Mouse (Mus musculus) mammary gland, adult 2 months (tissue): ENCODE results near the gene Abcb8. TPM values are rescaled to one million over a fixed set of nuclear protein-coding genes. Genes with fewer than 3 reads are reported as not detected.

Experiments used
- polyA plus RNA-seq: library from polyadenylated mRNA; depleted of rRNA; stranded (reverse); fragments of >200 nt; gene quantifications from 2 replicates; pipeline ENCODE4 v1.2.3, GENCODE M21; 2012; ENCODE audit warnings: low replicate concordance; rRNA removed

Abcb8 gene
- polyA plus RNA-seq: 97.8 and 104 TPM in 2 replicates

DNA sequence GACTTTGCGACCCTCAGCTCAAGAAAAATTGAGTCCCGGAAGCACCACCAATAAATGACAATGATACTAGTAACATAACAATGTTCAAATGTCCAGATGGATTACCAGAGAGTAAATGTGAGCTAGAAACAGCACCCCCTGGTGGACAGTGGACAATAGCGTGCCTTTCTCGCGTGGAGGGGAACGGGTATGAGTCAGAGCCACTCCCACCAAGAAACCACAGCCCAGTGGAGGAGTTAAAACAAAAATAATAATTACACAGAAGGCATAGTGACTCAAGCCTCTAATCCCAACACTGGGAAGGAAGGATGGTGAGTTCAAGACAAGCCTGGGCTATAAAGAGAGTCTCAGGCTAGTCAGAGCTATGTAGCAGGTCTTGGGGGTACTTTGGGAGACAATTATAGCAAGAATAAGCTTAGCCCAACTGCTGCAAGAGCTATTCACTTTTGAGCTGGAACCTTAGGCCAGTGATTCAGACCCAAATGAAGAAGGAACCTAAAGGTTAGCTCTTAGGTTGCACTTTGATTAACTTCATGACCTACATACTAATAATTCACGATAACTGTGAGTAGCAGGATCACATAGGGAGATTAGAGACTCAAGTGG lies at the start of gene Abcb8:
TSS of gene Abcb8 (plus strand) at position 272 of the 606 bp plus-strand sequence.

DNA sequence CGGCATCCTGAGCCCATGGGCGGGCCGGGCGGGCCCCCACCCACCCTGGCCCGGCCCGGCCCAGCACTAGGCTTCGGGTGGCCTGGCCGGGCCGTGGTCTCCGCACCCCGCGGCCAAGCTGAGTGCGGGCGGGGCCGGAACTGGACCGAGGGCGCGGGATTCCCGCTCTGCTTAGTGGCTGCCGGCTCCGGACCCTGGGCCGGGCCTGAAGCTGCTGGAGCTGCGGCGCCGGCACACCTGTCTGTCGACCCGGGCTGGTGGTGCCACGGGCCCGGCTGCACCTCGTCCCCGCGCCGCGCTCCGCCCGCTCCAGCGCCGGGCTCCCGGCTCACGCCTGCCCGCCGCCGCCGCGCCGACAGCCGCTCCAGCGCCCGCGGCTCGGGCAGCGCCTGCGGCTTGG lies 42.2 kb upstream of the Abcb8 start, which contains the start of gene Kcnh2:
TSS of gene Kcnh2 (minus strand) at position 327 of the 400 bp plus-strand sequence.

DNA sequence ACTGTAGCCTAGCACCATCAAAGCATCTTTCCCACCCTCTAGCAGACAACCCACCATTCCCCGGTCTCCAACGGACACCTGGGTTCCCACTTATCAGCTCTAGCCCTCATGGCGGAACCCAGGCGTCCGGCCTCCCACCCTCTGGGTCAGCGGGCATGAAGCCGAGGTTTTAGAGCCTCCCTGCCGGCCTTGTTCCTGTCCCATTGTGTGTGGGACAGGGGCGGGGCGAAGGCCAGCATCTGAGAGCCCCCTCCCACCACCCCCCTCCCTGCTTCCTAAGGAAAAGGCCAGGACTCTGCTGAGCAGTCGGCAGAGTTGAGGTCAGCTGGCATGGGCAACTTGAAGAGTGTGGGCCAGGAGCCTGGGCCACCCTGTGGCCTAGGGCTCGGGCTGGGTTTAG lies 29.0 kb upstream of the Abcb8 start, which contains the start of gene Nos3:
TSS of gene Nos3 (plus strand) at position 303 of the 400 bp plus-strand sequence.

DNA sequence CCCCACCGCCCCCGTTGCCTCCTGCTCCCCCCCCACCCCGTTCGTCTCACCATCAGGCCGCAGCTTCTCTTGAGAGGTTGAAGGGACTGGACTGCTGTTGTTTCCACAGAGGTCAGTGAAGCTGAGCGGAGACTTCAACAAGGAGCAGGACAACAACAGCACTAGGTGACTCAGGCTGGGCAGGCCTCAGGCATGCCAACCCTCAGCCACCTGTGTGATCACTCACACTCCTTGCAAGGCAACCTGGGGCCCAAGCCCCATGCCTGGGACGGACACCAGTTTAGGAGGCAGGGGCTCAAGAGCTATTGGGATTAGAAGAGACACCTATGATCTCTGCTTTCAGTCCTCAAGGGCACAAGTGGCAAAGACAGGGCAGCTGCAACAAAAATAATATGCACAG lies 1.6 kb upstream of the Abcb8 start, which contains the start of gene Atg9b:
TSS of gene Atg9b (minus strand) at position 280 of the 400 bp plus-strand sequence.

DNA sequence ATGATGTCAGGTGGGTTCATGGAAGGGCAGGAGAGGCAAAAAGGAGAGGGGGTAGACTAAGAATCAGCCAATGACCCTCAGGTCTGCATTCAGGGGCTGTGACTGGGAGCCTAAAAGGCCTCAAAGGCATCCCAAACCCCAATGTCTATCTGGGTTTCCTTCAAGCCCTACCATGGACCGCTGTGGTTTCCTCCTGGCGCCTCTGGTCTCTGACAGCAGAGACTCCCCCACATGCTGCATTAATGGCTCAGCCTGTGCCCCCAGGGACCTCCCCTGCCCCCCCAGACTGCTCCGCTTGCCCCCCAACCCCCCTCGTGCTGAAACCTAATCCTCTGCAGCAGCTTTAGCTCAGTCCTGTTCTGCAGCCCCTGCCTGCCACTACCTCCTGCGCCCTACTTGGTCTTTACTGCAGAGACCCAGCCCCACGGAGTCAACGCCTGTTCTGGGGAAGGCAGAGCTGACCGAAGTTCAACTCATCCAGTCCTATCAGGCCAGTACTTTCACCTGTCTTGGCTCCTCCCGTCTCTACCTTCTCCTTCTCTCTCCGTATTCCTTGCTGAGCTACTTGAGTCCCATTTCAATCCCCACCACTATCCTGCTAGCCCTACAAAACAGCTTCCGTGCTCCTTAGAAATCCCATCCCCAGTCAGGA lies 19.7 kb downstream of the Abcb8 start, which contains the start of gene Asic3:
TSS of gene Asic3 (plus strand) at position 351 of the 652 bp plus-strand sequence.

DNA sequence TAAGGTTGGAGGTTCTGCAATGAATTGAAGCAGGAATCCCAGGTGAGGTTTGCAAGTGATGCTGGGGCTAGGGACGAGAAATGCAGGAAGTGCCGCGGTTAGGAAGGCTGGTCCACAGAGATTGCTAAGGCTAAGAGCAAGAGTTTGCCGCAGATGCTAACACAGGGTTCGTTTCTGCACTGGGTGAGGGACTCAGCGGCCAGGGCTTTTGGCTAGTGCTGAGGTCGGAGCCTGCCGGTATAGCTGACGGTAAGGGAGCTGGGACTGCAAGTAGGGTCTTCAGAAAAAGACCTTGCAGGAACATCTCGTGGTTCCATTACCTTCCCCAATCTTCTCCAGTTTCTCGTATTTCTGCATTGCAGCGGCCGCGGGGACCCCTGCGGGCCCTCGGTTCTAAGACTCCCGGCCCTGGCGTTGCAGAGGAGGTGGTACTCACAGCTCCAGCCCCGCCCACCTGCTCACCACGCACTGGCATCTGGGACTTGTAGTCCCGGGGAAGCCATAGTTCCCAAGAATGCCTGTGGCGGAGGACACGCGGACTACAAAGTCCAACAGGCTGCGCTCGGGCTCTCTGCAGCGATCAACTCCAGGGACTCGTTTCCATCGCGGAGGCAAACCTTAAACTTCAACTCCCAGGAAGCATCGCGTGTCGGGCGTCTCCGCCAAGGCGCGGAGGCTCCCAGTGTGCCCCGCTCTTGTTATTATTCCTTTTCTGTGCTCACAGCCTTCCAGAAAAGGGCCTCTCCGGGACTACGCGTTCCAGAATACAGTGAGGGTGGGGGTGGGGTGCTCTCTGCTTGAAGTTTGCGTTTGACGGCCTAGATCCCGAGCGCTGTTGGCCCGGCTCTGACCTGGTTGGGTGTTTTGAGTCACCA lies 29.9 kb downstream of the Abcb8 start, which contains the start of the genes Cdk5 and Slc4a2:
TSS of gene Cdk5 (minus strand) at position 402 of the 875 bp plus-strand sequence.
TSS of gene Slc4a2 (plus strand) at position 709 of the 875 bp plus-strand sequence.

DNA sequence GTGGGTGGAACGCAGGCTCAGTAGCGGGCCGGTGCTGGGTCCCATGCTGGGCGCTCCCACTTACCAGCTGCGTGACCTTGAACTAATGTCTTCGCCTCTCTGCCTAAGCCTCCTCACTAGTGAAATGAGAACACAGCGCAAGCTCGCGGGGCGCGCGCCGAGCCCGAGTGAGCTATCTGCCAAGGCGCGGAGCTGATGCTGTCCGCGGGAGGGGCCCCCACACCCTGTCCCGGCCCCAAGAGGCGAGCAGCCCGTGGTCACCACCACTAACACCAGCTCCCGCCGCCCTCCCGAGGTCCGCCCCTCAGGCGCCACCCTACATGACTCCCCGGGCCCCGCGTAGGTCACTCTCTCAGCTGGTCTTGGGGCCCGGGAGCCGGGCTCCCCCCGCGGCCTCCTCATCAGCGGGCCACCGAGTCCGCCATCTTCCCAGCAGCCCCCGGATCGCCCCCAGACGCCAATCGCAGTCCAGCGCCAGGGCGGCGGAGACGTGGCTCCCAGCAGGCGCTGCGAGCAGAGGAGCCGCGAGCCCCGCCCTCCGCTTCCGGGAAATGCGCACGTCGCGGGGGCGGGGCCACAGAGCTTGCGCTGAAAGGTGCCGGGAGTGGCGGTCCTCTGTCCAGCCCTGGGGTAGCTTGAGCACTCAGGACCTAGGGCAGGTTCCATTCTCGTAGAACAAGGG lies 51.4 kb downstream of the Abcb8 start, which contains the start of gene Fastk:
TSS of gene Fastk (minus strand) at position 542 of the 682 bp plus-strand sequence.

DNA sequence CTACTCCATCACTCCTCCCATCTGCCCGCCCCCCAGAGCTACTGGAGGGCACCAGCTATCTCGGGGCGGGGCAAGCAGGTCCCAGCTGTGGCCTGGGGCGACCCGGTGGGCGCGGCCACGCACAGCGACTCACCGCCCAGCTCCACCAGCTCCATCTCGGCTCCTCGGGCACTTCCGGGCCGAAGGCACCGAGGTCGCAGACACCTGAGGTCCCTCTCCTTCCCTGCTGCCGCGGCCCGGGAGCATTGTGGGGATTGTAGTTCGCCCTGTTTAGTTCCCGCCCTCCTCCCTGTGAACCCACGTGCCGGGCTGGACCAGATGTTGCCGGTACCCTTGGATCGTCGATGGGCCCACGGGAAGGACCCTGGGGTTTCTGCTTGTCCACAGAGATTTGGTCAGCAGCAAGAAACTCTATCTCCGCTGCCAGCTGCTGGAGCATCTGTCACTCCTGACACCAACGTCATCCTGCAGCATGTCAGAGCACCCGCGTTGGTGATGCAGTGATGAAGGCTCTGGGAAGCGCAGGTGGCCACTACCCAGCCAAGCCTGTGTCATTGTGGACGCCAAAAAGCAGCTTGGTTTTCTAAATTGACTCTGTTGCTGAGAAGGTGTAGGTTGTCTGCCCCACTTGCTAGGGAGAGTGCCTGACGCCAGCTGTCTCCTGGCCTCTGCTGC lies 54.3 kb downstream of the Abcb8 start, which contains the start of gene Tmub1:
TSS of gene Tmub1 (minus strand) at position 231 of the 675 bp plus-strand sequence.

DNA sequence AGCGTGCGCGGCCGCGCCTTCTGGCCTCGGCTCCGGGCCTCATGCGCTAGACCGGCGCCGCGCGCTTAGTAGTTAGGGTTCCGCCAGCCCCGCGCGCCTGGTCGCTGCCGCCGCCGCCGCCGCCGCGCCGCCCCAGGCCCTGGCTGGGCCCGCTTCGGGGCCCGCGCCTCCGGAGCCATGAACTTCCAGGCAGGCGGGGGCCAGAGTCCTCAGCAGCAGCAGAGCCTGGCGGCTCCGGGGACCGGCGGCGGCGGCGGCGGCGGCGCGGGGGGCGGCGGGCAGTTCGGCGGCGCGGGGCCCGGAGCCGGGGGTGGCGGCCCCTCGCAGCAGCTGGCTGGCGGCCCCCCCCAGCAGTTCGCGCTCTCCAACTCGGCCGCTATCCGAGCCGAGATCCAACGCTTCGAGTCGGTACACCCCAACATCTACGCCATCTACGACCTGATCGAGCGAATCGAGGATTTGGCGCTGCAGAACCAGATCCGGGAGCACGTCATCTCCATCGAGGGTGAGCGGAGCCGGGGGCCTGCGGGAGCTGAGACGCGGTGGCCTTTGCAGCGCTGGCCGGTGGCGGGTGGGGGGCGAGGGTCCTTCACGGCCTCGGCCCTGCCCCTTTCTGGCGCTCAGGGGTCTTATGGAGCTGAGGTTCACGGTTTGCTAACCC lies 58.7 kb downstream of the Abcb8 start, which contains the start of gene Agap3:
TSS of gene Agap3 (plus strand) at position 148 of the 661 bp plus-strand sequence.

Other genes starting within 250 kb of the Abcb8 start
- gene Nupl2, start 228.7 kb upstream of the Abcb8 start, polyA plus RNA-seq: 6.7 and 7.6 TPM in 2 replicates
- 13.7 and 24.4 TPM in 2 replicates for gene Kcnh2, start 42.1 kb upstream of the Abcb8 start, polyA plus RNA-seq
- gene Nos3, start 28.9 kb upstream of the Abcb8 start, polyA plus RNA-seq: 38.7 and 58.4 TPM in 2 replicates
- 7.8 and 12.0 TPM in 2 replicates for gene Atg9b, start 1.5 kb upstream of the Abcb8 start, polyA plus RNA-seq
- gene Asic3, start 19.7 kb downstream of the Abcb8 start, polyA plus RNA-seq: 0.95 and 1.1 TPM in 2 replicates
- gene Cdk5, start 29.9 kb downstream of the Abcb8 start, polyA plus RNA-seq: 59.6 and 90.1 TPM in 2 replicates
- 62.3 and 66.7 TPM in 2 replicates for gene Slc4a2, start 30.2 kb downstream of the Abcb8 start, polyA plus RNA-seq
- 372 and 415 TPM in 2 replicates for gene Fastk, start 51.6 kb downstream of the Abcb8 start, polyA plus RNA-seq
- 57.8 and 87.6 TPM in 2 replicates for gene Tmub1, start 54.2 kb downstream of the Abcb8 start, polyA plus RNA-seq
- gene Agap3, start 58.5 kb downstream of the Abcb8 start, polyA plus RNA-seq: 70.6 and 92.1 TPM in 2 replicates
- gene Gbx1, start 133.5 kb downstream of the Abcb8 start, polyA plus RNA-seq: 0.03 TPM in 1 of 2 replicates, not detected in the other
- gene Asb10, start 147.3 kb downstream of the Abcb8 start, polyA plus RNA-seq: 1.3 and 24.4 TPM in 2 replicates
- gene 4931409K22Rik, start 163.1 kb downstream of the Abcb8 start, polyA plus RNA-seq: not detected in 2 replicates
- 53.6 and 75.4 TPM in 2 replicates for gene Abcf2, start 183.8 kb downstream of the Abcb8 start, polyA plus RNA-seq
- 47.7 and 76.0 TPM in 2 replicates for gene Chpf2, start 193.1 kb downstream of the Abcb8 start, polyA plus RNA-seq
- 20.4 and 39.0 TPM in 2 replicates for gene Smarcd3, start 230.7 kb downstream of the Abcb8 start, polyA plus RNA-seq